Mouse (Mus musculus): Measurements from ENCODE around the gene Fam163b. TPM values are rescaled to one million over a fixed set of nuclear protein-coding genes. Genes with fewer than 3 reads are reported as not detected.

Gene Fam163b
- polyA plus RNA-seq, 1 experiment from 2014 or later, result 0.39 TPM

DNA sequence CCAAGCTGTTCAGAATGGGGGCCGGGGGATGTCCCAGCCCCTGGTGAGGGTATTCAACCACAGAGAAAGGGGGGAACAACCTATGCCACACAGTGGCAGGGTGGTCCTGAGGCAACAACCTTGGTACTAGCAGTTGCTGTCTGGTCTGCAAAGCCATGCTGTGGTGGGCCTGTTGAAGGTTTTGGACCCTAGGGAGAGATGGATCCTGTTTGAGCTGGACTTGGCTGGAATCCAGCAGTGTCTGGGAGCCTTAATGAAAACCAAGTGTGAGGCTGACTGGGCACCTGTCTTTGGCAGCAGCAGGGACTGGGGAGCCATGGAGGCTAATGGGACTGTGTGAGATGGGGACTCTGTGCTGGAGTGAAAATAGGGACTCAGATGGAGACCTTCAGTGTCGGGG, 62.6 kb downstream of the Fam163b start:
- peak overlapping the region; percentile 48 for H3K4me3 ChIP-seq
- H3K9me3 ChIP-seq, result no peaks in the 10 kb centered on the region
- WGBS, result 66% methylated on average over 2 of the region's 2 CpGs
- no peak for DNase-seq (ENCODE audit: low spot score)
- H3K36me3 ChIP-seq, result peaks cover 3% of the 10 kb centered on the region; the same call in 1 of the 2 replicates
- peak overlapping the region; percentile 80 for H3K27ac ChIP-seq
- peaks cover 72% of the 10 kb centered on the region for H3K4me1 ChIP-seq
- peaks cover 26% of the 10 kb centered on the region; the same call in 1 of the 2 replicates for H3K27me3 ChIP-seq (ENCODE audit: insufficient read depth, poor library complexity, severe bottlenecking)

DNA sequence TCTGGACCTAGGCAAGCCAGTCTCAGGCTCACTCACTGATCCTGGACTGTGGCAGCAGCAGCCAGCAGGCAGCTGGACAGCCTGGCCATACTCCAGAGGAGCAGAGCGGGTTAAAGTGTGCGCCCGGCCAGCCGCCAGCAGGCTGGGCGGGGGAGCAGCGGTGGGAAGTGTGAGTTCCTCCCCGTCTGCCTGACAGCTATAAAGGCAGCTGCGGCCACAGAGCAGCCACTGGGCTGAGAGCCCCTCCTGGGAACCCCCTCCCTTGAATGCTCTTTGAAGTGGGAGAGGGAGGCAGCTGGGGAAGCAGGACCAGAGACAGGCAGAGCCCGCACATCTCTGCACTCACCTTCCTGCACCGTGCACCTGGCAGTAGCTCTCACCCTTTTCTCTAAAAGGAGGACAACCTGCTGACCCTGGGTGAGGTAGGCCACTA, 63.1 kb downstream of the Fam163b start, which contains the start of gene Adamtsl2:
Gene Adamtsl2, plus strand, starts transcription at position 228 of the 433 bp plus-strand sequence.
- Histone ChIP-seq H3K27ac (peak within 1 kb of the TSS; percentile 80), H3K27me3 (ENCODE audit: insufficient read depth, poor library complexity, severe bottlenecking) (peaks cover 26% of the 10 kb centered on the region; the same call in 1 of the 2 replicates), H3K36me3 (0 out of 2 replicates have a peak, but pooled peaks cover 3% of the 10 kb centered on the region), H3K4me1 (peaks cover 67% of the 10 kb centered on the region), H3K4me3 (peak within 1 kb of the TSS; percentile 48), H3K9me3 (no peaks in the 10 kb centered on the region)
- DNase-seq (ENCODE audit: low spot score), result peak; percentile 89
- WGBS, result 0% methylated on average over 10 of the region's 10 CpGs

DNA sequence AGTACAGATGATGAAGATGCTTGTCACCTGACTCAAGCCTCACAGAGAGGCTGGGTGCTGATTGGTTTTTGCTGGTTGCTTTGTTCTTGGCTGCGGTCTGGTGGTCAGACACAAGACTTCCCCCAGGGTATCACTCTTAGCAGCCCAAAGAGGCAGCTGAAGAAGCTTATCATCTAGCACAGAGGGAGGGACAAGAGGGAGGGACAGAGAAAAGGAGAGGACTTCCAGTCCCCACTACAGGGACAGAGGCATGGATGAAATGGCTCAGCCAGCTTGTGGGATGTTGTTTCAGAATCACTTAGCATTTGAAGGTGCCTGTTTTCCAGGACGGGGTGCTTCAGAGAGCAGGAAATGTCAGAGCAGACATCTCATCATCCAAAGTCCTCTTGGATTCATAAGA, 64.0 kb downstream of the Fam163b start:
- WGBS, result 21% methylated on average over 2 of the region's 2 CpGs
- Histone ChIP-seq H3K36me3 (0 out of 2 replicates have a peak, but pooled peaks cover 3% of the 10 kb centered on the region), H3K27ac (peak overlapping the region; percentile 80; the same call in 1 of the 2 replicates), H3K4me3 (no peak overlapping the region), H3K27me3 (ENCODE audit: insufficient read depth, poor library complexity, severe bottlenecking) (peaks cover 26% of the 10 kb centered on the region; the same call in 1 of the 2 replicates), H3K9me3 (no peaks in the 10 kb centered on the region), H3K4me1 (peaks cover 58% of the 10 kb centered on the region)
- DNase-seq (ENCODE audit: low spot score), result no peak

DNA sequence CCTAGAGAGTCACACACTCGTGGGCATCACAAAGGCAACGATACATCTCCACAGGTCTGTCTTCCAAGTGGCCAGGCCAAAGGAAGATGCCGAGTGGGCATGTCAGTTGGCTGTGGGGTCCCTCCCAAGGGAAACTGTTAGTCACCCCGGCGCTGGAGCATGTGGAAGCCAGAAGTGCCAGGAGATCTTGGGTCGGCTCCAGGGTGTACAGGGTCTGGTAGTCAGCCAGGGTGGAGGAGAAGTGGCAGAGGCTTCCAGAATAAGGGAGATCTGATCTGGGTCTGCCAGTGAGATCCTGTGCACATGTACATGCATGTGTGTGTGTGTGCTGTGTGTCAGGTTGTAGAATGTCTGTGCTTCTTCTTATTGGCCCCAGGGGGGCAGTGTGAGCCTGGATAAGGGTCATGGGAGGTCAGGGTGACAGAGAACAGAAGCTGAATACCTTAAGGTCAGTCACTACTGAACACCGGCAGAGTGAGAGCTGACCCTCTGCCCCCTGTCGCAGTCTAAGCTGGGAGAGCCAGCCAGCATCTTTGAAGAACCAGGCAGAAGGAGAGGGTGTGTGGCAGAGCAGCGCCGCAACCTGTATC, 64.5 kb downstream of the Fam163b start:
- 0 out of 2 replicates have a peak, but pooled peaks cover 3% of the 10 kb centered on the region for H3K36me3 ChIP-seq
- H3K4me1 ChIP-seq, result peaks cover 54% of the 10 kb centered on the region
- H3K9me3 ChIP-seq, result no peaks in the 10 kb centered on the region
- H3K27me3 ChIP-seq (ENCODE audit: insufficient read depth, poor library complexity, severe bottlenecking), result peaks cover 30% of the 10 kb centered on the region
- H3K27ac ChIP-seq, result peak overlapping the region; percentile 49
- no peak for DNase-seq (ENCODE audit: low spot score)
- H3K4me3 ChIP-seq, result no peak overlapping the region
- WGBS, result 57% methylated on average over 10 of the region's 10 CpGs

DNA sequence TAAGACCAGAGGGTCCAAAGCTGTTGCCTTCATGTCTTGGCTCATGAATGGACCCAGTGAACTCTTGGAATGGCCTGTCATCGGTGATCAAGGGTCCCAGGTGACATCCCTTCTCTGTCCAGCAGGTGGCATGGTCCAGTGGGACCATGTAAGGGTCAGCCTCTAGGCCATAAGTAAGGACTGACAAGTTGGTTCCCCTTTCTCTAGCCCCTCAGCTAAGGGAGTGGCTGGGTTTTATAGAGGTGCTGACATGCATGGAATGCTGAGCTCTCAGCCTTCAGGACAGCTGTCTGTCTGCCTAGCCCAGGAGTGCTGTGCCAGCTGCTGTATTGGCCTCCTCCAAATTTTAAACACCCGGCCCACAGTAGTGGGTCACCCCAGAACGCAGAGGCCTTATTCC, 66.8 kb downstream of the Fam163b start:
- H3K27me3 ChIP-seq (ENCODE audit: insufficient read depth, poor library complexity, severe bottlenecking), result peaks cover 21% of the 10 kb centered on the region
- no peak for DNase-seq (ENCODE audit: low spot score)

DNA sequence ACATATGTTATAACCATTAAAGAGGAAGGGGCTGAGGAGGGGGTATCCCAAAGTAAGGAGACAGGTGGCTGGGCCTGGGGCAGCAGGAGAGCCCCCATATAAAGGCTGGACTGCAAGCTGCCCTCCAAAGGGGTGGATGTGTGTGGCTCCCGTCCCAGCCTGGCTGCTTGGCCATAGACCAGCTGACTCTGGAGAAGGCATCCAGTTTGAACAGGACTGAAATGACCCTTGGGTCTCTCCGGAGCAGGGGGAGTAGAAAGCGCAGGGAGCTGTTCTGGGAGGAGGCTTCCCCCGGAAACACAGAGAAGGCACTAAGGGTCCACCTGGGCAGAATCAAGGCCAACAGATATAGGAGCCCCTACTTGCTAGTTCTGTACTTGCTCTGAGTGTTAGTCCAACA, 67.5 kb downstream of the Fam163b start:
- Histone ChIP-seq H3K27ac (0 out of 2 replicates have a peak overlapping the region, but pooled peaks have one; percentile 26), H3K9me3 (no peaks in the 10 kb centered on the region), H3K27me3 (ENCODE audit: insufficient read depth, poor library complexity, severe bottlenecking) (peaks cover 20% of the 10 kb centered on the region), H3K4me1 (peaks cover 49% of the 10 kb centered on the region), H3K36me3 (no peaks in the 10 kb centered on the region), H3K4me3 (no peak overlapping the region)
- no peak for DNase-seq (ENCODE audit: low spot score)
- 86% methylated on average over 4 of the region's 4 CpGs for WGBS

More for the DNA sequence above, 66.8 kb downstream of the Fam163b start:
- peaks cover 54% of the 10 kb centered on the region for H3K4me1 ChIP-seq
- no peak overlapping the region for H3K27ac ChIP-seq
- no peak overlapping the region for H3K4me3 ChIP-seq
- 64% methylated on average over 3 of the region's 3 CpGs for WGBS
- no peaks in the 10 kb centered on the region for H3K9me3 ChIP-seq
- no peaks in the 10 kb centered on the region for H3K36me3 ChIP-seq

DNA sequence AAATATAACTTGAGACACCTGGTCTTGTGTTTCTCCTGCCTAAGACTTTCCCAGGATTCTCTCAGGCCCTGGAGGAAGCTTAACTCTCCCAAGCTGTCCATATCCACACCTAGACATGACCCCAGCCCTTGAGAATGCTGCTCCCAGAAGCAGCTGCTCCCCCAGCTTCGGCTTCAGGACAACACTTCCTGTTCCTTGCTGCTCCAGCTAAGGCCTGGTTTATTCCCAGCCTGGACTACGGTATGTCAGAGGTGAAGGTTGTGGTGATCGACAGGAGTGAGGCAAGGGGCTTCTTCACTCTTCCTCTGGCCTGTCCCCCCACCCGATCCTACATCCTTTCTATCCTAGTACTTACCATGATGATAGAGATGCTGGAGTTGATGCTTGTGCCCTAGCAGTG, 68.9 kb downstream of the Fam163b start:
- Histone ChIP-seq H3K4me3 (no peak overlapping the region), H3K27ac (0 out of 2 replicates have a peak overlapping the region, but pooled peaks have one; percentile 4), H3K27me3 (ENCODE audit: insufficient read depth, poor library complexity, severe bottlenecking) (peaks cover 17% of the 10 kb centered on the region), H3K4me1 (peaks cover 37% of the 10 kb centered on the region), H3K36me3 (no peaks in the 10 kb centered on the region), H3K9me3 (no peaks in the 10 kb centered on the region)
- WGBS, result 64% methylated on average over 4 of the region's 4 CpGs
- DNase-seq (ENCODE audit: low spot score), result no peak

DNA sequence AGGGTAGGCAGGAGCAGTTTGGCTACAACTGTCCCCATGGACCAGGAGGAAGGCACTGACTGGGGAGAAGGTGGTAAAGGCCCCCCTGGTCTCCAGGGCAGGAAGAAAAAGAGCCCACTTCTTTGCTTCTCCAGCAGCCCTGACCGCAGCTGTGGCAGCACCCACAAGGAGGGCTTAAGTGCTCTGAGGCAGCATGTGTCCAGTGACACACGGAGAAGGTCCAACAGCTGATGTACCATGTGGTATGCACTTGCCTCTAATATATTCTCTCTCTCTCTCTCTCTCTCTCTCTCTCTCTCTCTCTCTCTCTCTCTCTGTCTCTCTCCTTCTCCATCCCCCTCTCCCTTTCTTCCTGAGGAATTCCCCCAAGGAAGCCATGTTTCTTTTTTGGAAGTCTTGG, 70.3 kb downstream of the Fam163b start, which contains the start of gene Mymk:
Gene Mymk, minus strand, starts transcription at position 202 of the 400 bp plus-strand sequence.
- no peak within 1 kb of the TSS; the same call in 1 of the 2 replicates for H3K27ac ChIP-seq
- H3K4me3 ChIP-seq, result no peak within 1 kb of the TSS
- peaks cover 12% of the 10 kb centered on the region for H3K27me3 ChIP-seq (ENCODE audit: insufficient read depth, poor library complexity, severe bottlenecking)
- H3K9me3 ChIP-seq, result no peaks in the 10 kb centered on the region
- peaks cover 28% of the 10 kb centered on the region for H3K4me1 ChIP-seq
- H3K36me3 ChIP-seq, result no peaks in the 10 kb centered on the region
- DNase-seq (ENCODE audit: low spot score), result no peak
- WGBS, result 93% methylated on average over 2 of the region's 2 CpGs

DNA sequence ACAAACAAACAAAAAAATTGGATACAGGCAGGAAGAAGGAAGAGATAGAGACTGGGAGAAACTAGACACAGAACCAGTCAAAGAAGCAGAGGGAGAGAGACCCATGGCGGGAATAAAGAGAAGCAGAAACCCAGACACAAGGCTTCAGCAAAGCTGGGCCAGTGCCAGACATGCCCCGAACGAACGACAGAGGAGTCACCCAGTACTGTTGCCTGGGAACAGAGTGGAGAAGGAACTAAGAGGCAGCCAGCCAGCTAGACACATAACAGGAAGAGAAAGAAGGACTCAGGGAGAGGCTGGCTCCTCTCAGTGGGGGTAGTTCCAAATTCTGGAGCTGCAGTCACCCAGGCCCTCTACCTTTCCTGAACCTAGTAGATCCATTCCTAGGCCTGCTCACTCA, 71.2 kb downstream of the Fam163b start:
- Histone ChIP-seq H3K4me3 (no peak overlapping the region), H3K4me1 (peaks cover 28% of the 10 kb centered on the region), H3K27ac (no peak overlapping the region), H3K9me3 (no peaks in the 10 kb centered on the region), H3K36me3 (no peaks in the 10 kb centered on the region), H3K27me3 (ENCODE audit: insufficient read depth, poor library complexity, severe bottlenecking) (peaks cover 9% of the 10 kb centered on the region)
- DNase-seq (ENCODE audit: low spot score), result no peak
- WGBS, result 35% methylated on average over 4 of the region's 4 CpGs

DNA sequence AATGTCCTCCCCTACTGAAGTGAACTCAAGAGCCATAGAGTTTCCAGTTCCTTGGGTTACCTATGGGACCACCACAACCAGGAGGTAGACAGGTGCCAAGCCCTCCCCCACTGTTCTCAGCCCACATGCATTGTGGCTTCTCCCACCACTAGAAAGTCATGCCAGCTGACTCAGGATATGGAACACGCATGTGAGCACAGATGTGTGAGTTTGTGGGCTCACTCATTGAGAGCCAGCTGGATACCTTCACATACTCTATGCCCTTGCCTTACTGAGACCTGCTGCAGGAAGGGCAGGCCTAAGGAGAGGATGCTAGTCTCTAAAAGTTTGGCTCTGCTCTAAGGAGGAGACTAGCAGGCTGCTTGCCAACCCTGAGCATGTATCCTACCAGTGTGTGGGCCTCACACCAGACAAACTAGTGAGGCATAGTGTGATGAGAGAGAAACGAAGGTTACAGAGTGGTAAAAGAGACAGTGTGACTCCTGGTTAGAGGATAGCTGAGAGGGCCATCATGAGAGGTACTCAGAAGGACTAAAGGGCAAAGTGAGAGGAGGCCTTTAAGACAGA, 72.0 kb downstream of the Fam163b start:
- no peaks in the 10 kb centered on the region for H3K9me3 ChIP-seq
- peaks cover 21% of the 10 kb centered on the region for H3K4me1 ChIP-seq
- peaks cover 9% of the 10 kb centered on the region for H3K27me3 ChIP-seq (ENCODE audit: insufficient read depth, poor library complexity, severe bottlenecking)
- H3K36me3 ChIP-seq, result no peaks in the 10 kb centered on the region
- H3K27ac ChIP-seq, result no peak overlapping the region
- 87% methylated on average over 2 of the region's 2 CpGs for WGBS
- no peak for DNase-seq (ENCODE audit: low spot score)
- H3K4me3 ChIP-seq, result no peak overlapping the region

DNA sequence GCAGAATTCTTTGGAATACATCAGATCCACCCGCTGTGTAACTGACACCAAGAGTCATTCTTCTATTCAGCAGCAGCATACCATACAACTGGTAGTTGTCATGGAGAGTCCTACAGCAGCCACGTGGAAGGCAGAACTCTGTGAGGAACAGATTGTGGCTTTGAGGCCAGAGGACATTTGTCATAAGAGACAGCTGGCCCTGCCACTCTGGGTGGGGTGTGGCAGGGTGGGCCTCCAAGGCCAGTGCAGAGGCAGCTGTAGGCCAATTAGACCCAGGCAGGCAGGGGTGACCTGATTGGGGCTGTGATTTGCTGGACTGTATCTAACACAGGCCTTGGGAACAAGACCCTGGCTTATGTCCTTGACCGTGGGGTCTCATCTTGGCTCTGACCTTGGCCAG, 72.6 kb downstream of the Fam163b start:
- H3K27me3 ChIP-seq (ENCODE audit: insufficient read depth, poor library complexity, severe bottlenecking), result peaks cover 9% of the 10 kb centered on the region

DNA sequence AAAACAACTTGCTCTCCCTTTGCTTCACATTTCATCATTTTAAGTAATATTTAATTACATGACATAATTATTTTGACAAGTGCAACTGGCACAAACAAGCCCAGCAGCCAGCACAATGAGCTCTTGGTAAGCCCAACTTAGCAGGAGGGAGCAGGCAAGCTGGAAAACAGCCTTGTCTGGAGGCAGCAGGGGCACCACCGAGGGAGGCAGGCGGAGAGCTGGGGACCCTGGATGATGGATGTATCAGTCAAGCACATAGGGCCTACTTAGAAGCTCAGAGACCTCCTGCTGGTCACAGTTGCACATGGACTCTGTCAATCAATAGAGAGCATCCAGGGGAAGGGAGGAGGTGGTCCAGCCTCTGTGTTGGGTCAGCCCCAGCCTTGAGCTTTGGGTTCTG, 74.3 kb downstream of the Fam163b start:
- DNase-seq (ENCODE audit: low spot score), result no peak

More for the DNA sequence above, 72.6 kb downstream of the Fam163b start:
- Histone ChIP-seq H3K4me3 (no peak overlapping the region), H3K9me3 (no peaks in the 10 kb centered on the region), H3K36me3 (no peaks in the 10 kb centered on the region), H3K27ac (peak overlapping the region; percentile 5; the same call in 1 of the 2 replicates), H3K4me1 (peaks cover 16% of the 10 kb centered on the region; the same call in 1 of the 2 replicates)
- DNase-seq (ENCODE audit: low spot score), result no peak
- WGBS, result 60% methylated on average over 3 of the region's 3 CpGs

DNA sequence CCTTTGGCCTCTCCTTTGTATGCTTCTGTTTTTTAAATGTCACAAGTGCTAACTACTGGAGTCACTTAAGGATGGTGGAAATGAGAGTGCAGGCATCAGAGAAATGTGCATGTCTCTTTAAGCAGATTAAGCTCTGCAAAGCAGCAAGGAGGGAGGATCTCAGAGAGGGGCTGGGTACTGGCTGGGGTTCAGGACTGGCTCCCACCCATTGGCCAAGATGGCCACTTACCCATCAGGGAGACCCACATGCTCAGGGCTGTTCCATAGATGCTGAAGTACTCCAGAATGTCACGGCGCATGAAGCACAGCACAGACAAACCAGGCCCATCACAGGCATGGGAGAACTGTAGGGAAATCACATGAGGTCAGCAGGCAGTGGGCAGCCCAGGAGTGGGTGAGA, 75.2 kb downstream of the Fam163b start:
- peaks cover 19% of the 10 kb centered on the region for H3K4me1 ChIP-seq
- H3K9me3 ChIP-seq, result no peaks in the 10 kb centered on the region
- H3K27ac ChIP-seq, result no peak overlapping the region
- no peak for DNase-seq (ENCODE audit: low spot score)
- 74% methylated on average over 2 of the region's 2 CpGs for WGBS
- no peaks in the 10 kb centered on the region; the same call in 1 of the 2 replicates for H3K27me3 ChIP-seq (ENCODE audit: insufficient read depth, poor library complexity, severe bottlenecking)
- H3K4me3 ChIP-seq, result no peak overlapping the region
- H3K36me3 ChIP-seq, result no peaks in the 10 kb centered on the region

More for the DNA sequence above, 74.3 kb downstream of the Fam163b start:
- Histone ChIP-seq H3K36me3 (no peaks in the 10 kb centered on the region), H3K27ac (no peak overlapping the region), H3K4me1 (peaks cover 16% of the 10 kb centered on the region; the same call in 1 of the 2 replicates), H3K27me3 (ENCODE audit: insufficient read depth, poor library complexity, severe bottlenecking) (peaks cover 7% of the 10 kb centered on the region), H3K9me3 (no peaks in the 10 kb centered on the region), H3K4me3 (no peak overlapping the region)
- 41% methylated on average over 2 of the region's 2 CpGs for WGBS
